Mouse (Mus musculus): Measurements from ENCODE around the gene Lmx1a. TPM values are rescaled to one million over a fixed set of nuclear protein-coding genes. Genes with fewer than 3 reads are reported as not detected.

The Lmx1a gene
- not detected for polyA plus RNA-seq (2017; shearing (Covaris generic))

GRCm38 (mm10) chr1:167689232-167689261, at the start of gene Lmx1a:
TSS of gene Lmx1a (plus strand) at chr1:167689237.
- ATAC-seq = no peak

GRCm38 (mm10) chr1:167644866-167645537, 44.0 kb upstream of the Lmx1a start:
- ATAC-seq = no peak

GRCm38 (mm10) chr1:167648670-167649069, 40.4 kb upstream of the Lmx1a start:
- ATAC-seq = no peak

- ATAC-seq = no peak
These were observed 39.9 kb upstream of the Lmx1a start for GRCm38 (mm10) chr1:167649122-167649633.

- no peak for ATAC-seq
These were observed 36.7 kb upstream of the Lmx1a start for GRCm38 (mm10) chr1:167652336-167652735.

GRCm38 (mm10) chr1:167659065-167659464, 30.0 kb upstream of the Lmx1a start:
- no peak for ATAC-seq

GRCm38 (mm10) chr1:167660521-167661101, 28.4 kb upstream of the Lmx1a start:
- no peak for ATAC-seq

GRCm38 (mm10) chr1:167661123-167661522, 27.9 kb upstream of the Lmx1a start:
- ATAC-seq = no peak

GRCm38 (mm10) chr1:167663136-167663535, 25.9 kb upstream of the Lmx1a start:
- ATAC-seq = no peak

- no peak for ATAC-seq
These were observed 19.2 kb upstream of the Lmx1a start for GRCm38 (mm10) chr1:167669796-167670195.

- no peak for ATAC-seq
These were observed 16.5 kb upstream of the Lmx1a start for GRCm38 (mm10) chr1:167672433-167672987.

- ATAC-seq = no peak
These were observed 10.0 kb upstream of the Lmx1a start for GRCm38 (mm10) chr1:167679061-167679460.

GRCm38 (mm10) chr1:167688001-167688346, 1.1 kb upstream of the Lmx1a start:
- ATAC-seq = no peak

GRCm38 (mm10) chr1:167688347-167689231, 448 bp upstream of the Lmx1a start:
- ATAC-seq = no peak

- no peak for ATAC-seq
These were observed 463 bp downstream of the Lmx1a start for GRCm38 (mm10) chr1:167689262-167690137.

GRCm38 (mm10) chr1:167690138-167690710, 1.2 kb downstream of the Lmx1a start:
- no peak for ATAC-seq

- ATAC-seq = no peak
These were observed 1.9 kb downstream of the Lmx1a start for GRCm38 (mm10) chr1:167690716-167691550.

- no peak for ATAC-seq
These were observed 3.1 kb downstream of the Lmx1a start for GRCm38 (mm10) chr1:167691911-167692682.

- ATAC-seq = no peak
These were observed 3.6 kb downstream of the Lmx1a start for GRCm38 (mm10) chr1:167692683-167693045.

- ATAC-seq = no peak
These were observed 4.6 kb downstream of the Lmx1a start for GRCm38 (mm10) chr1:167693499-167694240.
